ENCODE assay signal across 28 mouse cellular contexts in genomic region chr3:58202816-58203215, GRCm38 (mm10).
A peak's percentile ranks its signal among the peaks of the same experiment; 100 is the strongest.
DNase-seq lines count a peak whose midpoint lies in the region; ATAC-seq and TF ChIP-seq lines count a peak whose summit lies in the region.
"Had no signal": no experiment of that assay in that cellular context is flagged by ENCODE, and none has a peak within 500 bp of the region (broad histone marks: within the 10 kb centered on the region; RNA-seq: fewer than 3 reads in every experiment).

No protein-coding gene starts in this region.

- H3K9me3 ChIP-seq in embryonic facial prominence, embryonic 12.5 days, result no peaks in the 10 kb centered on the region
- no peaks in the 10 kb centered on the region for H3K9me3 ChIP-seq in embryonic facial prominence, embryonic 10.5 days
- H3K9me3 ChIP-seq in kidney, embryonic 15.5 days (replicated peaks), result no peaks in the 10 kb centered on the region
- no peaks in the 10 kb centered on the region for H3K9me3 ChIP-seq in hindbrain, embryonic 12.5 days (replicated peaks)
- H3K9me3 ChIP-seq: forebrain, embryonic 13.5 days; heart, embryonic 10.5 days; heart, embryonic 15.5 days; liver, embryonic 13.5 days; midbrain, embryonic 13.5 days; stomach, embryonic 15.5 days had no signal

- 0 out of 2 replicates have a peak, but pooled peaks cover 4% of the 10 kb centered on the region for H3K4me1 ChIP-seq in embryonic facial prominence, embryonic 12.5 days
- peaks cover 3% of the 10 kb centered on the region; the same call in 1 of the 2 replicates for H3K4me1 ChIP-seq in embryonic facial prominence, embryonic 10.5 days
- H3K4me1 ChIP-seq in kidney, embryonic 15.5 days, result peaks cover 6% of the 10 kb centered on the region; the same call in 1 of the 2 replicates
- H3K4me1 ChIP-seq in embryonic fibroblast, embryonic 13.5 days (ENCODE audit: control insufficient read depth, insufficient read depth, low read length), result peaks cover 20% of the 10 kb centered on the region
- H3K4me1 ChIP-seq in hindbrain, embryonic 12.5 days, result no peaks in the 10 kb centered on the region
- H3K4me1 ChIP-seq: forebrain, embryonic 13.5 days; heart, embryonic 10.5 days; heart, embryonic 15.5 days; liver, embryonic 13.5 days; midbrain, embryonic 13.5 days; stomach, embryonic 15.5 days had no signal

- TF ChIP-seq CTCF in embryonic fibroblast, embryonic 13.5 days (IDR thresholded peaks at IDR 0.05; ENCODE audit: borderline replicate concordance, insufficient read depth, low read length), result no peak

- H3K4me2 ChIP-seq in embryonic facial prominence, embryonic 12.5 days (replicated peaks), result no peak overlapping the region
- no peak overlapping the region for H3K4me2 ChIP-seq in kidney, embryonic 15.5 days
- H3K4me2 ChIP-seq in hindbrain, embryonic 12.5 days (replicated peaks), result no peak overlapping the region
- H3K4me2 ChIP-seq: forebrain, embryonic 13.5 days; heart, embryonic 15.5 days; liver, embryonic 13.5 days; midbrain, embryonic 13.5 days; stomach, embryonic 15.5 days had no signal

- no peaks in the 10 kb centered on the region for H3K27me3 ChIP-seq in embryonic facial prominence, embryonic 12.5 days
- no peaks in the 10 kb centered on the region for H3K27me3 ChIP-seq in embryonic facial prominence, embryonic 10.5 days (replicated peaks; ENCODE audit: low read depth, poor library complexity, severe bottlenecking)
- no peaks in the 10 kb centered on the region for H3K27me3 ChIP-seq in kidney, embryonic 15.5 days
- no peaks in the 10 kb centered on the region for H3K27me3 ChIP-seq in hindbrain, embryonic 12.5 days
- H3K27me3 ChIP-seq: forebrain, embryonic 13.5 days; heart, embryonic 15.5 days; liver, embryonic 13.5 days; midbrain, embryonic 13.5 days; stomach, embryonic 15.5 days had no signal

- no peak for TF ChIP-seq POLR2A in embryonic fibroblast, embryonic 13.5 days (IDR thresholded peaks at IDR 0.05; ENCODE audit: low read depth, low read length)

- no peak overlapping the region for H3K4me3 ChIP-seq in embryonic facial prominence, embryonic 12.5 days
- H3K4me3 ChIP-seq in embryonic facial prominence, embryonic 10.5 days, result no peak overlapping the region
- H3K4me3 ChIP-seq in kidney, embryonic 15.5 days (replicated peaks), result no peak overlapping the region
- no peak overlapping the region for H3K4me3 ChIP-seq in embryonic fibroblast, embryonic 13.5 days (ENCODE audit: insufficient read depth, low read length)
- no peak overlapping the region for H3K4me3 ChIP-seq in hindbrain, embryonic 12.5 days
- H3K4me3 ChIP-seq: forebrain, embryonic 13.5 days; heart, embryonic 10.5 days; heart, embryonic 15.5 days; layer of hippocampus, adult 2 months; liver, embryonic 13.5 days; midbrain, embryonic 13.5 days; stomach, embryonic 15.5 days had no signal

- WGBS in embryonic facial prominence, embryonic 12.5 days, result 48% methylated on average over 5 of the region's 5 CpGs
- 79% methylated on average over 5 of the region's 5 CpGs for WGBS in embryonic facial prominence, embryonic 10.5 days
- WGBS in kidney, embryonic 15.5 days, result 49% methylated on average over 5 of the region's 5 CpGs
- WGBS in hindbrain, embryonic 12.5 days, result 78% methylated on average over 5 of the region's 5 CpGs

- H3K36me3 ChIP-seq in embryonic facial prominence, embryonic 12.5 days, result no peaks in the 10 kb centered on the region
- no peaks in the 10 kb centered on the region for H3K36me3 ChIP-seq in embryonic facial prominence, embryonic 10.5 days (replicated peaks)
- no peaks in the 10 kb centered on the region for H3K36me3 ChIP-seq in kidney, embryonic 15.5 days
- H3K36me3 ChIP-seq in hindbrain, embryonic 12.5 days, result no peaks in the 10 kb centered on the region
- H3K36me3 ChIP-seq: heart, embryonic 10.5 days; heart, embryonic 15.5 days; liver, embryonic 13.5 days; midbrain, embryonic 13.5 days; stomach, embryonic 15.5 days had no signal

- DNase-seq in embryonic facial prominence, embryonic 10.5 days (ENCODE audit: low spot score), result no peak
- no peak for DNase-seq in kidney, postnatal 14 days
- peak; percentile 76 for DNase-seq in NIH3T3 (ENCODE audit: low read depth)
- no peak for DNase-seq in gastrocnemius, postnatal 25 days
- DNase-seq: adrenal gland, adult 8-10 months; cerebellum, adult 2 months; cerebellum, postnatal 14 days; gastrocnemius, postnatal 14 days; heart, adult 11 months; kidney, adult 9 months; left cerebral cortex, postnatal 4 days; liver, embryonic 13.5 days; lung, adult 18-20 months; right cerebral cortex, postnatal 14 days had no signal

- H3K27ac ChIP-seq in embryonic facial prominence, embryonic 12.5 days, result peak overlapping the region; percentile 72
- no peak overlapping the region for H3K27ac ChIP-seq in embryonic facial prominence, embryonic 10.5 days (replicated peaks)
- H3K27ac ChIP-seq in kidney, embryonic 15.5 days, result peak overlapping the region; percentile 69
- H3K27ac ChIP-seq in embryonic fibroblast, embryonic 13.5 days (ENCODE audit: insufficient read depth, low read length), result peak overlapping the region; percentile 98
- no peak overlapping the region for H3K27ac ChIP-seq in hindbrain, embryonic 12.5 days
- H3K27ac ChIP-seq: forebrain, embryonic 13.5 days; heart, embryonic 10.5 days; heart, embryonic 15.5 days; hindbrain, postnatal 0 days; layer of hippocampus, adult 2 months; liver, embryonic 13.5 days; macrophage; midbrain, embryonic 13.5 days; stomach, embryonic 15.5 days had no signal

- ATAC-seq in embryonic facial prominence, embryonic 12.5 days (ENCODE audit: insufficient number of reproducible peaks, insufficient read depth, low FRiP score, low TSS enrichment), result no peak
- no peak for ATAC-seq in kidney, embryonic 15.5 days (replicated peaks; ENCODE audit: low FRiP score)
- ATAC-seq in hindbrain, embryonic 12.5 days (ENCODE audit: low FRiP score), result no peak
- ATAC-seq: CD4-positive, CD25-positive, alpha-beta regulatory T cell, adult 4 months; forebrain, embryonic 13.5 days; hindbrain, postnatal 0 days; lung, postnatal 0 days; midbrain, embryonic 13.5 days had no signal

- no peak overlapping the region for H3K9ac ChIP-seq in embryonic facial prominence, embryonic 12.5 days
- no peak overlapping the region for H3K9ac ChIP-seq in kidney, embryonic 15.5 days
- H3K9ac ChIP-seq in hindbrain, embryonic 12.5 days, result no peak overlapping the region
- H3K9ac ChIP-seq: forebrain, embryonic 13.5 days; heart, embryonic 15.5 days; liver, embryonic 13.5 days; midbrain, embryonic 13.5 days; stomach, embryonic 15.5 days had no signal

Comparison
In these comparisons a context has a peak if more than half of its experiments do, and no peak if none do; other contexts are left out.
1. H3K27ac ChIP-seq: peak in embryonic facial prominence, embryonic 12.5 days (single experiment), kidney, embryonic 15.5 days (single experiment) and embryonic fibroblast, embryonic 13.5 days (single experiment); none in embryonic facial prominence, embryonic 10.5 days (single experiment) and hindbrain, embryonic 12.5 days (single experiment).